Mouse (Mus musculus): ENCODE results near the gene Slc4a10. TPM values are rescaled to one million over a fixed set of nuclear protein-coding genes. Genes with fewer than 3 reads are reported as not detected.

Slc4a10 gene
- polyA plus RNA-seq, 1 experiment from 2014 or later: 0.43 TPM

- ATAC-seq (ENCODE audit: insufficient number of reproducible peaks, insufficient read depth, low FRiP score, low TSS enrichment): no peak
- H3K36me3 ChIP-seq: no peaks in the 10 kb centered on the region
- WGBS: 91% methylated on average over 7 of the region's 7 CpGs
- no peak overlapping the region for H3K4me3 ChIP-seq
- no peaks in the 10 kb centered on the region for H3K9me3 ChIP-seq
- H3K27ac ChIP-seq: no peak overlapping the region
- H3K4me2 ChIP-seq (replicated peaks): no peak overlapping the region
- H3K4me1 ChIP-seq: no peaks in the 10 kb centered on the region
- H3K27me3 ChIP-seq: no peaks in the 10 kb centered on the region
- H3K9ac ChIP-seq: no peak overlapping the region
Measured at GRCm38 (mm10) chr2:62279777-62280176, 233.5 kb downstream of the Slc4a10 start.

- Histone ChIP-seq H3K36me3 (no peaks in the 10 kb centered on the region), H3K4me1 (no peaks in the 10 kb centered on the region), H3K27ac (no peak overlapping the region), H3K4me3 (no peak overlapping the region), H3K9ac (no peak overlapping the region), H3K27me3 (no peaks in the 10 kb centered on the region), H3K4me2 (replicated peaks) (no peak overlapping the region), H3K9me3 (no peaks in the 10 kb centered on the region)
- no peak for ATAC-seq (ENCODE audit: insufficient number of reproducible peaks, insufficient read depth, low FRiP score, low TSS enrichment)
- 85% methylated on average over 2 of the region's 2 CpGs for WGBS
Measured at GRCm38 (mm10) chr2:62285026-62285425, 238.8 kb downstream of the Slc4a10 start.

- 2% methylated on average over 2 of the region's 2 CpGs for WGBS
- no peaks in the 10 kb centered on the region for H3K36me3 ChIP-seq
- no peak overlapping the region for H3K9ac ChIP-seq
- H3K4me2 ChIP-seq (replicated peaks): no peak overlapping the region
- H3K4me3 ChIP-seq: no peak overlapping the region
- H3K27me3 ChIP-seq: no peaks in the 10 kb centered on the region
- H3K27ac ChIP-seq: no peak overlapping the region
- H3K9me3 ChIP-seq: no peaks in the 10 kb centered on the region
- H3K4me1 ChIP-seq: no peaks in the 10 kb centered on the region
- no peak for ATAC-seq (ENCODE audit: insufficient number of reproducible peaks, insufficient read depth, low FRiP score, low TSS enrichment)
Measured at GRCm38 (mm10) chr2:62285847-62286246, 239.6 kb downstream of the Slc4a10 start.

GRCm38 (mm10) chr2:62287532-62287931, 241.3 kb downstream of the Slc4a10 start:
- H3K36me3 ChIP-seq: no peaks in the 10 kb centered on the region
- no peaks in the 10 kb centered on the region for H3K9me3 ChIP-seq
- no peak overlapping the region for H3K4me2 ChIP-seq (replicated peaks)
- no peaks in the 10 kb centered on the region for H3K27me3 ChIP-seq
- WGBS: 69% methylated on average over 4 of the region's 4 CpGs
- H3K4me3 ChIP-seq: no peak overlapping the region
- ATAC-seq (ENCODE audit: insufficient number of reproducible peaks, insufficient read depth, low FRiP score, low TSS enrichment): no peak
- no peaks in the 10 kb centered on the region for H3K4me1 ChIP-seq
- H3K9ac ChIP-seq: no peak overlapping the region
- H3K27ac ChIP-seq: no peak overlapping the region

- ATAC-seq (ENCODE audit: insufficient number of reproducible peaks, insufficient read depth, low FRiP score, low TSS enrichment): no peak
- Histone ChIP-seq H3K4me3 (no peak overlapping the region), H3K4me1 (no peaks in the 10 kb centered on the region), H3K4me2 (replicated peaks) (no peak overlapping the region), H3K9me3 (no peaks in the 10 kb centered on the region), H3K9ac (no peak overlapping the region), H3K27ac (no peak overlapping the region), H3K36me3 (no peaks in the 10 kb centered on the region), H3K27me3 (no peaks in the 10 kb centered on the region)
- WGBS: 47% methylated on average over 2 of the region's 2 CpGs
Measured at GRCm38 (mm10) chr2:62293846-62294245, 247.6 kb downstream of the Slc4a10 start.

- Histone ChIP-seq H3K9ac (no peak overlapping the region), H3K4me2 (replicated peaks) (no peak overlapping the region), H3K27ac (no peak overlapping the region), H3K36me3 (no peaks in the 10 kb centered on the region), H3K4me3 (no peak overlapping the region), H3K9me3 (no peaks in the 10 kb centered on the region), H3K27me3 (no peaks in the 10 kb centered on the region), H3K4me1 (no peaks in the 10 kb centered on the region)
- ATAC-seq (ENCODE audit: insufficient number of reproducible peaks, insufficient read depth, low FRiP score, low TSS enrichment): no peak
- 85% methylated on average over 2 of the region's 2 CpGs for WGBS
Measured at GRCm38 (mm10) chr2:62301716-62302115, 255.5 kb downstream of the Slc4a10 start.

- H3K9me3 ChIP-seq: no peaks in the 10 kb centered on the region
- H3K36me3 ChIP-seq: no peaks in the 10 kb centered on the region
- no peak for ATAC-seq (ENCODE audit: insufficient number of reproducible peaks, insufficient read depth, low FRiP score, low TSS enrichment)
- H3K4me1 ChIP-seq: no peaks in the 10 kb centered on the region
- no peak overlapping the region for H3K27ac ChIP-seq
- H3K9ac ChIP-seq: no peak overlapping the region
- H3K4me3 ChIP-seq: no peak overlapping the region
- H3K27me3 ChIP-seq: no peaks in the 10 kb centered on the region
- WGBS: 81% methylated on average over 5 of the region's 5 CpGs
- H3K4me2 ChIP-seq (replicated peaks): no peak overlapping the region
Measured at GRCm38 (mm10) chr2:62306978-62307377, 260.7 kb downstream of the Slc4a10 start.

GRCm38 (mm10) chr2:62307477-62307876, 261.2 kb downstream of the Slc4a10 start:
- Histone ChIP-seq H3K4me3 (no peak overlapping the region), H3K27me3 (no peaks in the 10 kb centered on the region), H3K4me2 (replicated peaks) (no peak overlapping the region), H3K27ac (no peak overlapping the region), H3K4me1 (no peaks in the 10 kb centered on the region), H3K36me3 (no peaks in the 10 kb centered on the region), H3K9me3 (no peaks in the 10 kb centered on the region), H3K9ac (no peak overlapping the region)
- ATAC-seq (ENCODE audit: insufficient number of reproducible peaks, insufficient read depth, low FRiP score, low TSS enrichment): no peak
- 76% methylated on average over 2 of the region's 2 CpGs for WGBS

- Histone ChIP-seq H3K27ac (no peak overlapping the region), H3K9ac (no peak overlapping the region), H3K27me3 (no peaks in the 10 kb centered on the region), H3K4me2 (replicated peaks) (no peak overlapping the region), H3K9me3 (no peaks in the 10 kb centered on the region), H3K4me1 (no peaks in the 10 kb centered on the region), H3K4me3 (no peak overlapping the region), H3K36me3 (no peaks in the 10 kb centered on the region)
- no peak for ATAC-seq (ENCODE audit: insufficient number of reproducible peaks, insufficient read depth, low FRiP score, low TSS enrichment)
- WGBS: 67% methylated on average over 2 of the region's 2 CpGs
Measured at GRCm38 (mm10) chr2:62316930-62317329, 270.7 kb downstream of the Slc4a10 start.

- Histone ChIP-seq H3K27ac (no peak overlapping the region), H3K4me1 (no peaks in the 10 kb centered on the region), H3K4me2 (replicated peaks) (no peak overlapping the region), H3K36me3 (no peaks in the 10 kb centered on the region), H3K9me3 (no peaks in the 10 kb centered on the region), H3K9ac (no peak overlapping the region), H3K27me3 (no peaks in the 10 kb centered on the region), H3K4me3 (no peak overlapping the region)
- ATAC-seq (ENCODE audit: insufficient number of reproducible peaks, insufficient read depth, low FRiP score, low TSS enrichment): no peak
- WGBS: 83% methylated on average over 3 of the region's 3 CpGs
Measured at GRCm38 (mm10) chr2:62319489-62319888, 273.2 kb downstream of the Slc4a10 start.

- Histone ChIP-seq H3K4me2 (replicated peaks) (no peak overlapping the region), H3K4me1 (no peaks in the 10 kb centered on the region), H3K36me3 (no peaks in the 10 kb centered on the region), H3K27me3 (no peaks in the 10 kb centered on the region), H3K4me3 (no peak overlapping the region), H3K9ac (no peak overlapping the region), H3K27ac (no peak overlapping the region), H3K9me3 (no peaks in the 10 kb centered on the region)
- ATAC-seq (ENCODE audit: insufficient number of reproducible peaks, insufficient read depth, low FRiP score, low TSS enrichment): no peak
- WGBS: 87% methylated on average over 9 of the region's 9 CpGs
Measured at GRCm38 (mm10) chr2:62323078-62323637, 276.9 kb downstream of the Slc4a10 start.

GRCm38 (mm10) chr2:62325388-62325787, 279.1 kb downstream of the Slc4a10 start:
- no peak overlapping the region for H3K4me3 ChIP-seq
- no peaks in the 10 kb centered on the region for H3K9me3 ChIP-seq
- ATAC-seq (ENCODE audit: insufficient number of reproducible peaks, insufficient read depth, low FRiP score, low TSS enrichment): no peak
- H3K4me2 ChIP-seq (replicated peaks): no peak overlapping the region
- no peaks in the 10 kb centered on the region for H3K4me1 ChIP-seq
- no peaks in the 10 kb centered on the region for H3K36me3 ChIP-seq
- 84% methylated on average over 2 of the region's 2 CpGs for WGBS
- no peaks in the 10 kb centered on the region for H3K27me3 ChIP-seq
- H3K9ac ChIP-seq: no peak overlapping the region
- H3K27ac ChIP-seq: no peak overlapping the region

- Histone ChIP-seq H3K4me2 (replicated peaks) (no peak overlapping the region), H3K27me3 (no peaks in the 10 kb centered on the region), H3K9ac (no peak overlapping the region), H3K27ac (no peak overlapping the region), H3K4me3 (no peak overlapping the region), H3K4me1 (no peaks in the 10 kb centered on the region), H3K9me3 (no peaks in the 10 kb centered on the region), H3K36me3 (no peaks in the 10 kb centered on the region)
- no peak for ATAC-seq (ENCODE audit: insufficient number of reproducible peaks, insufficient read depth, low FRiP score, low TSS enrichment)
- 68% methylated on average over 4 of the region's 4 CpGs for WGBS
Measured at GRCm38 (mm10) chr2:62331913-62332312, 285.7 kb downstream of the Slc4a10 start.

All from embryonic facial prominence, embryonic 12.5 days (tissue).